Mouse (Mus musculus) 3T3-L1 (cell line): ENCODE results near the gene Pde11a.

Experiments
- DNase-seq: peaks from one replicate; pipeline ENCODE4 v3.0.0-alpha.2; 2015; ENCODE audit warnings: low read depth, low spot score

Gene Pde11a

GRCm38 (mm10) chr2:76158973-76159372 lies 179.6 kb downstream of the Pde11a start:
- DNase-seq = no peak

DNA sequence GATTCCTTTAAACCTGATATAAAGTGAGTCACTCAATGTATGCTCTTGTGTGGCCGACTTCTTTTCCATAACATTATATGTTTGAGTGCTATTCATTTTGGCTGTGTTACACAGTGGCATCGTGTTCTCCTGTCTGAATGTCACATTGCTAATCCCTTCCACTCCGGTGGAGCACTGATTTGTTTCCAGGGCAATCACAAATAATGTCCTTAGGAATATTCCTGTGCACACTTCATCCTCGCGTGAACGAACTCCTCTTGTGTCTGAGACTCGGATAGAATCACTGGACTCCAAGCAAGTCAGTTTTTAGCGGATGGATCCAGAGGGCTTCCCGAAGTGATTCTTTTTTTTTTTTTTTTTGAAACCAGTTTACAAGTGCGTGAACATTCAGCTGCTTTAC lies 197.4 kb downstream of the Pde11a start:
- no peak for DNase-seq

GRCm38 (mm10) chr2:76132983-76133382 lies 205.6 kb downstream of the Pde11a start:
- no peak for DNase-seq

- no peak for DNase-seq
Observed at GRCm38 (mm10) chr2:76129933-76130627, 208.5 kb downstream of the Pde11a start.

GRCm38 (mm10) chr2:76129058-76129437 lies 209.5 kb downstream of the Pde11a start:
- DNase-seq = no peak

- DNase-seq = no peak
Observed at GRCm38 (mm10) chr2:76128105-76129057, 210.2 kb downstream of the Pde11a start.

GRCm38 (mm10) chr2:76126651-76127050 lies 211.9 kb downstream of the Pde11a start:
- no peak for DNase-seq

- no peak for DNase-seq
Observed at GRCm38 (mm10) chr2:76124821-76125220, 213.8 kb downstream of the Pde11a start.

GRCm38 (mm10) chr2:76122167-76122566 lies 216.4 kb downstream of the Pde11a start:
- DNase-seq = no peak

- DNase-seq = no peak
Observed at GRCm38 (mm10) chr2:76119848-76120247, 218.7 kb downstream of the Pde11a start.

DNA sequence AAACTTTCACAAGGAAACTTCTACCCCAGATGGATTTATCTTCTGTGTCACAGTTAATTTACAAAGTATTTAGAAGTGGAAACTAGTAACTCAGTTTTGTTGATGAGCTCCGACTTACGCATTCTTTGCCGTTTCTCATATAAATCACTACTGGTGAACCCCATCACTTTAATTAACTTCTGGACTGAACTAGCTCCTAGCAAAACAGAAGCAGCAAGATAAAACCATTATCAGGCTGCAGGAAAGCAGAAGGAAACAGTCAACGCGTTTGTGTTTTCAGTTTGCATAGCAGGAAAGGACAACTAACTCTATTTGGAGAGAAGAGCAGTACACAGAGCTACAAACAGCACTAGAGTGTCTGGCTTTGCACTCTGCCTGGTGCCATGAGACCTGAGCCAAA lies 220.1 kb downstream of the Pde11a start:
- no peak for DNase-seq

GRCm38 (mm10) chr2:76117219-76117618 lies 221.4 kb downstream of the Pde11a start:
- peak; percentile 11 for DNase-seq

- peak; percentile 84 for DNase-seq
Observed at GRCm38 (mm10) chr2:76115696-76116095, 222.9 kb downstream of the Pde11a start.

DNA sequence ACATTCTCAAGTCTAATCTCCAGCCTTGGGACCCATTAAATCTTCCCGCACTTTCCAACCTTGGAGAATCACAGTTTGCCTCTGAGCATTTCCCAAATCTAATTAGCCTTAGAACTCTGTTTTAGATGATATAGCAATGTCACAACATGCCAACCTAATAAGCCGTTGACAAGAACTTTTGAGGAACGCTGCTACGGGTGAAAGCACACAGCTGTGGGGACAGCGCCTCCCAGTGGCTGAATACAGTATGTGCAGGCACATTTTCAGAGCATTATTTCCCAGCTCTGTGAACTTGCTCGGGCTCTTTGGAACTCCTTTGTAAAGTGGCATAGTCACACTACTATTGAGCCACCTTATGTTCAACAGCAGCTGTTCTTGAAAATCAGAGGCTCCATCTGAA lies 223.8 kb downstream of the Pde11a start:
- DNase-seq = peak; percentile 57

DNA sequence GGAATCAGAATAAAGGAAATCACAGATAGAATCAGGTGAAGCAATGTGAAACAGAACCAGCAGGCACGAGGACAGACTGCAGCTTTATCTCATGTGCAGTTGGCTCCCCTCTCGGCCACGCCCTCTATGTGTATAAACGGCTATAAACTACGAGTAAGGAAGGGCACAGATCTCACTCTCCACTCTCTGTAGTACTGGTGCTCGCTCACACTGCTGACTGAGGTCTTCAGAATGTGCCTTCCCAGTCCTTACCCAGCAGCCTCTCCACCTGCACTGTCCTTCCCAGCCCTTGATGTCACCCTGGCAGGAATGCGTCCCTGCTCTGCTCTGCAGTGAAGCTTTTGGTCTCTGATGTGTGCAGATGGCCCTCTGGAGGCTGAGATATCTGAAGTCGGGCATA lies 228.9 kb downstream of the Pde11a start:
- no peak for DNase-seq

- DNase-seq = peak; percentile 16
Observed at GRCm38 (mm10) chr2:76101889-76102602, 236.5 kb downstream of the Pde11a start.

GRCm38 (mm10) chr2:76100597-76100996 lies 238.0 kb downstream of the Pde11a start:
- no peak for DNase-seq

DNA sequence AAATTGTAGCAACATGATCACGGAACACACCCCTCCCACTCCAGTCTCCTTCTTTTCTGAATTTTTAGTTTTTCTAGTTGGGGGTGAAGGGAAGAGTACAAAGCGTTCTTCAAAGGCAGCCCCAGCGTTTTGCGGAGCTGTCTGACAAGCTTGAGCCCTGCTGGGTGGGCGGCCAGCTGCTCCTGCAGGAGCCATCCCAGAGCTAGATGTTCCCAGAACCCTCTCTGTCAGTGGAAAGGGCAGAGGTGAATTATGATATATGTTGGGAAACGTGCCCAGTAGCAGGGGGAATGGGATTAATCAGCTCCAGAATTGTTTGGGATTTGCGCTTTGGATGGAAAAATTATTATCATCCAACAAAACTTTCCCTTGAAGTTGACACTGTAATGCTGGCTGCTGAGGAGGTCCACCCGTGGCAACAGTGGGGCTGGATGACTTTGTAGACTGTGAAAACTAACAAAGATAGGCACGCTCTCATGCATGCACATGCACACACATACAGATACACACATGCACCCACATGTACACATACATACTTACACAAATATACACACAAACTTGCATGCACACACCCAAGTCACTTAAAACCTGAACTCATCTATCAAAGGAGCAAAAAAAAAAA lies 238.7 kb downstream of the Pde11a start:
- DNase-seq = no peak

DNA sequence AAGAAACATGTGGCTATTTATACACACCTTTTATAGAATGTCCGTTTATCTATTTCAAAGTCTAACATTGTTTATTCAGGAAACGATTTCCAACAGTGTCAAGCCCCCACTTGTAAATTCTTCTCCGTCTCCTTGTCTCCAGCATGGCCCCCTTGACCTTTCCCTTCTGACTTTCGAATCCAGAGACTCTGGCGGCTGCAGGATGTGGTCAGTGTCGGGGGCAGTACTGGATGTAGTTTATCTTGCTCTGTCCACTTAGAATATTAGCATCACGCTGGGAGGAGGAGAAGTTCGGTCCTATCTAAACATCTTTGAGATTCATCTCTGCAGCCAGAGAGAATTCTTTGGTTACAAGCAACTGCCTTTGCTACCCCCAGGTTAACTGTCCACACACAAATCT lies 240.2 kb downstream of the Pde11a start:
- no peak for DNase-seq

DNA sequence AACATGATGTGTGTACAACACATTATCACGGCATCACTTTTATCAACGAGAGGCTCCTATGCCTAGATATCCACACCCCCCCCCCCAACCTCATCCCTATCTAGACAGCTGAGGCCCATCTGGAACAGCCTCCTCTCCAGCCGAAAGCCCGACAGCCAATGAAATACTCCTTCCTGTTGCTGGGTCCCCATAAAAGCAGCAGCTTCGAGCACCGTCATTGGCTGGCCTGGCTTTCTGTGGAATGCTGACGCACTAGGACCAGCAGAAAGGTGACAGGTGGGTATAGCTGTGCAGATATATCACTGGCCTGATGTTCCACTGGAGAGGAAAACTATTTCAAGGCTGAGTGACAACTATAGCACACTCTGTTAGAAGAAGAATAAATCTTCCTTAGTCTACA lies 240.7 kb downstream of the Pde11a start:
- DNase-seq = no peak

DNA sequence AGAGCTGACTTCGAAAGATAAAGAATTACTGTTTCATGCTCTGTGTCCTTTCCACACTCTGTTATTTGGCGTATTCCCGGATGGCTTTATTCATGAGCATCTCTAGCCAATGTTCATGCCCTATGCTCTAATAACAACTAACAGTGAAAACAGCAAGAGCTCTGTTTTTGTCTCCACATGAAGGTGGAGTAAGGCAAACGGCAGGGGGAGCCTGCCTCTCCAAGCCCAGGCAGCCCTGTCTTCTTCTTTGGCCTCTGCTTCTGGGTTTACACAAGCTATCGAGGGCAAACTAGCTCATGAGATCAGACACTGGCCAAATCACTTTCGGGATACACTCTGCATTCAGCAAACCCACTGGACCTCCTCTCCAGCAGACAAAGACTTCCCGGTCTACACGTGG lies 241.3 kb downstream of the Pde11a start:
- no peak for DNase-seq

GRCm38 (mm10) chr2:76095861-76096260 lies 242.7 kb downstream of the Pde11a start:
- DNase-seq = no peak
